Mouse (Mus musculus) liver, embryonic 12.5 days (tissue): Measurements from ENCODE around the gene Tmub2. TPM values are rescaled to one million over a fixed set of nuclear protein-coding genes. Genes with fewer than 3 reads are reported as not detected.

Experiments
- ATAC-seq: fragments of 200-750 bp; cut with Nextera tagmentation; 2 replicates; pipeline ENCODE4 v1.8.0; 2017; ENCODE audit warnings: moderate number of reproducible peaks, mild to moderate bottlenecking, moderate library complexity
- H3K27ac ChIP-seq: fragments of 300-500 bp; sonication (generic); 2 replicates; pipeline ENCODE4 v1.5.1; 2016; ENCODE audit warnings: mild to moderate bottlenecking
- H3K27me3 ChIP-seq: fragments of 300-500 bp; sonication (generic); replicated peaks from 2 replicates; pipeline ENCODE4 v1.6.1; 2016; ENCODE audit warnings: mild to moderate bottlenecking, moderate library complexity
- H3K36me3 ChIP-seq: fragments of 300-500 bp; sonication (generic); 2 replicates; pipeline ENCODE4 v1.6.1; 2016; ENCODE audit warnings: mild to moderate bottlenecking, moderate library complexity
- H3K4me1 ChIP-seq: fragments of 300-500 bp; sonication (generic); 2 replicates; pipeline ENCODE4 v1.6.1; 2016
- H3K4me2 ChIP-seq: fragments of 300-500 bp; sonication (generic); 2 replicates; pipeline ENCODE4 v1.6.1; 2016; ENCODE audit warnings: mild to moderate bottlenecking, moderate library complexity
- H3K4me3 ChIP-seq: fragments of 300-500 bp; sonication (generic); 2 replicates; pipeline ENCODE4 v1.5.1; 2016; ENCODE audit warnings: mild to moderate bottlenecking, moderate library complexity
- H3K9ac ChIP-seq: fragments of 300-500 bp; sonication (generic); 2 replicates; pipeline ENCODE4 v1.6.1; 2016; ENCODE audit warnings: mild to moderate bottlenecking, moderate library complexity
- H3K9me3 ChIP-seq: fragments of 300-500 bp; sonication (generic); replicated peaks from 2 replicates; pipeline ENCODE4 v1.6.1; 2016; ENCODE audit warnings: mild to moderate bottlenecking, moderate library complexity
- WGBS: fragments of 180-500 bp; shearing (Covaris S2); methylation state at CpG from one replicate; pipeline ENCODE4 v1.1.7; 2016; ENCODE audit not compliant: insufficient replicate concordance; 5-methylcytosine and 5-hydroxymethylcytosine counted together
- polyA plus RNA-seq: library from polyadenylated mRNA; unstranded; fragments of >200 nt; fragmentation: Nextera tagmentation; extraction: Ambion mirVana; gene quantifications from 2 replicates; pipeline ENCODE4 v1.2.1, GENCODE M21; 2016

Tmub2 gene
- polyA plus RNA-seq, 1 experiment from 2014 or later, result 28.4 TPM

DNA sequence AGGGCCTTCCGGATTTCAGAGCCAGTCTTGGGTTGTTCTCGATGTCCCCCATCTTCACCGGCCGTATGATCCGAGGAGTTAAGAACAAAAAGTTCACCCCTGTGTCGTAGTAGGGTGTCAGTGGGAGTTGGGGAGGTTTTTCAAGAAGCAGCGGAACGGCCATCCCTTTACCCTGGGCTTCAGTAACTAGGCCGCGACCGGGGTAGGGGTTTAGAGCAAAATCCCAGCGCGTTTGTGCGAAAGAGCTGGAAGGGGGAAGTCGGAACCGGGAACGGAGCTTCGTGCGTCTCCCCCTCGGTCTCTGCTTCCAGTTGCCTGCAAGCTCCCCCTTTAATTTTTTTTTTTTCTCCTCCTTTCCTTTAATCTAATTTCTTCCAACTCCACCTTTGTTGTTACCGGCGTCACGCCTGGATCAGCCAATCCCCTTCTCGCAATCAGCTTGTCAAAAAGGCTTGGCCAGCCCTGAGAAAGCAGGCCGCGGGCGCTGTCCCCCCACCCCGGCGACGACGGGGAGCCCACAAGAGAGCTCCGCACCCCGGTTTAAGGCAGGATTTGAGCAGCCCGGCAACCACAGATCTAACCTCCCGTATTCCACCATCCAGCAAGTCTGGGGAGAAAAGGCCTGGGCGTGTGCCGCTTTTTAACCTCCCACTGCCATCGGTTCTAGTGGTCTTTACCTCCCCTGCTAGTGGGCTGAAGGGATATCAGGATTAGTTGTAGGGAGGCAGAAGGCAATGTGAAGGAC, 35.4 kb downstream of the Tmub2 start:
- peaks cover 40% of the 10 kb centered on the region for H3K27me3 ChIP-seq
- no peaks in the 10 kb centered on the region for H3K9me3 ChIP-seq
- peaks cover 7% of the 10 kb centered on the region for H3K36me3 ChIP-seq
- H3K4me2 ChIP-seq, result peak overlapping the region; percentile 96
- WGBS, result 1% methylated on average over 38 of the region's 38 CpGs
- H3K27ac ChIP-seq, result peak overlapping the region; percentile 99
- peak; percentile 17; the same call in 1 of the 2 replicates for ATAC-seq
- H3K4me1 ChIP-seq, result peaks cover 29% of the 10 kb centered on the region
- peak overlapping the region; percentile 100 for H3K4me3 ChIP-seq
- peak overlapping the region; percentile 100 for H3K9ac ChIP-seq

DNA sequence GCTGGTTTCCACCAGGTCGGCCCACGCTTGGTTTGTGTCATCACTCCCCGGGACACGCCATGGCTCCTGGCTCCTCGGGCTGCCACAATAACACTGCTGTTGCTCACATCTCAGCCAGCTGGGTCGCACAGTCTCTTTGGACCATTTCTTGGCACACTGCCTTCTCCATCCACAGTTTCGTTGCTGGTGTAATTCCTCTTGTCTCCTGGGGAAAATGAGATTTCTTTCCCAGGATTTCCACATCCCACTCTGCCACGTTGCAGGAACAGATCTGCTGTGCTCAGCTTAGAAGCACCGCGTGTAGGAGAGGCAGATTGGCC, 35.9 kb downstream of the Tmub2 start:
- Histone ChIP-seq H3K9me3 (no peaks in the 10 kb centered on the region), H3K4me3 (peak overlapping the region; percentile 100), H3K4me2 (peak overlapping the region; percentile 96), H3K9ac (peak overlapping the region; percentile 100), H3K4me1 (peaks cover 24% of the 10 kb centered on the region), H3K27ac (peak overlapping the region; percentile 99), H3K36me3 (peaks cover 2% of the 10 kb centered on the region; the same call in 1 of the 2 replicates), H3K27me3 (peaks cover 40% of the 10 kb centered on the region)
- 34% methylated on average over 10 of the region's 10 CpGs for WGBS
- ATAC-seq, result no peak

GRCm38 (mm10) chr11:102321931-102322330, 37.2 kb downstream of the Tmub2 start:
- 72% methylated on average over 6 of the region's 6 CpGs for WGBS
- Histone ChIP-seq H3K4me1 (peaks cover 17% of the 10 kb centered on the region), H3K27me3 (peaks cover 51% of the 10 kb centered on the region), H3K36me3 (no peaks in the 10 kb centered on the region), H3K4me3 (no peak overlapping the region), H3K9ac (no peak overlapping the region), H3K27ac (no peak overlapping the region), H3K4me2 (no peak overlapping the region), H3K9me3 (no peaks in the 10 kb centered on the region)
- no peak for ATAC-seq

DNA sequence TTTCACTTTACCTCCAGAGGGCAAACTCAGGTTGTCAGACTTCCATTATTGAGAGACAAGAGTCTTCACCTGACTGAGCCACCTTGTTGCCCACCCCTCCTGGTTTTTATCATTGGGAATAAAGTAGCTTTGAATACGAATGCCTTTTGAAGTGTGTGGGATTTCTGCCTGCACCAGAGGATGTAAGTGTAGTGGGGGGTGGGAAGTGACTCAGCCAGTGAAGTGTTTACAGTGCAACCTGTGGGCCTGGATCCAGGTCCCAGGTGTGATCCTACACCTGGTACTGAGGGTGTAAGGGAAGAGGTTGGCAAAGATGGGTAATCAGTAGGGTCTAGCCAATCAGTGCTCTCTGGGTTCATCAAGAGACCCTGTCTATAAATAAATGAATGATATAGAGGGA, 38.8 kb downstream of the Tmub2 start:
- Histone ChIP-seq H3K4me3 (no peak overlapping the region), H3K4me2 (no peak overlapping the region), H3K36me3 (no peaks in the 10 kb centered on the region), H3K9ac (no peak overlapping the region), H3K9me3 (no peaks in the 10 kb centered on the region), H3K4me1 (peaks cover 17% of the 10 kb centered on the region), H3K27me3 (peaks cover 67% of the 10 kb centered on the region), H3K27ac (no peak overlapping the region)
- 81% methylated on average over 1 of the region's 1 CpGs for WGBS
- ATAC-seq, result no peak

GRCm38 (mm10) chr11:102327250-102327649, 42.5 kb downstream of the Tmub2 start:
- no peaks in the 10 kb centered on the region for H3K36me3 ChIP-seq
- ATAC-seq, result no peak
- no peak overlapping the region for H3K27ac ChIP-seq
- no peak overlapping the region for H3K4me2 ChIP-seq
- no peaks in the 10 kb centered on the region for H3K4me1 ChIP-seq
- H3K27me3 ChIP-seq, result peaks cover 58% of the 10 kb centered on the region
- no peaks in the 10 kb centered on the region for H3K9me3 ChIP-seq
- H3K9ac ChIP-seq, result no peak overlapping the region
- H3K4me3 ChIP-seq, result no peak overlapping the region
- 51% methylated on average over 5 of the region's 5 CpGs for WGBS

GRCm38 (mm10) chr11:102327839-102328238, 43.1 kb downstream of the Tmub2 start:
- Histone ChIP-seq H3K4me2 (no peak overlapping the region), H3K9me3 (no peaks in the 10 kb centered on the region), H3K4me3 (no peak overlapping the region), H3K27me3 (peaks cover 55% of the 10 kb centered on the region), H3K27ac (no peak overlapping the region), H3K36me3 (no peaks in the 10 kb centered on the region), H3K4me1 (no peaks in the 10 kb centered on the region), H3K9ac (no peak overlapping the region)
- no peak for ATAC-seq
- WGBS, result 61% methylated on average over 7 of the region's 7 CpGs

DNA sequence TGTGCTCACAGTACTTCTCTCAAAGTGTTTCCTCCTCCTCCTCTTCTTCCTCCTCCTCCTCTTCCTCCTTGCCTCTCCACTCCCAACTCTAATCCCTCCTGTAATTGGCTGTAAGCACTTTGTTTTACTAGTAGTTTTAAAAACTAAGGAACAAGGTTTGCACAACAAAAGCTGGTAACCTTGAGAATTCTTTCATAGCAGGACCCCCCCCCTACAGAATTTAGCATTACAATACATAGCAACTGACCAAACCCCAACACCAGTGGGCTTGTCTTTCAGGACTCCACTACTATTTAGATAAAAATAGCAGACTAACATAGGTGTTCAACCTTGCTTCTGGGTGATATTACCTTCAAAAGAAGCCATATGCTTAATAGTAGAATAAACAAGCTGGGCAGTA, 44.8 kb downstream of the Tmub2 start:
- Histone ChIP-seq H3K27me3 (peaks cover 41% of the 10 kb centered on the region), H3K4me1 (no peaks in the 10 kb centered on the region), H3K4me2 (no peak overlapping the region), H3K36me3 (no peaks in the 10 kb centered on the region), H3K9ac (no peak overlapping the region), H3K27ac (no peak overlapping the region), H3K9me3 (no peaks in the 10 kb centered on the region), H3K4me3 (no peak overlapping the region)
- no peak for ATAC-seq

- no peaks in the 10 kb centered on the region for H3K9me3 ChIP-seq
- peaks cover 38% of the 10 kb centered on the region for H3K27me3 ChIP-seq
- no peaks in the 10 kb centered on the region for H3K36me3 ChIP-seq
- WGBS, result 64% methylated on average over 3 of the region's 3 CpGs
- no peak overlapping the region for H3K9ac ChIP-seq
- no peak overlapping the region for H3K27ac ChIP-seq
- no peak overlapping the region for H3K4me3 ChIP-seq
- H3K4me1 ChIP-seq, result no peaks in the 10 kb centered on the region
- ATAC-seq, result no peak
- no peak overlapping the region for H3K4me2 ChIP-seq
Observed at GRCm38 (mm10) chr11:102330039-102330438, 45.3 kb downstream of the Tmub2 start.

DNA sequence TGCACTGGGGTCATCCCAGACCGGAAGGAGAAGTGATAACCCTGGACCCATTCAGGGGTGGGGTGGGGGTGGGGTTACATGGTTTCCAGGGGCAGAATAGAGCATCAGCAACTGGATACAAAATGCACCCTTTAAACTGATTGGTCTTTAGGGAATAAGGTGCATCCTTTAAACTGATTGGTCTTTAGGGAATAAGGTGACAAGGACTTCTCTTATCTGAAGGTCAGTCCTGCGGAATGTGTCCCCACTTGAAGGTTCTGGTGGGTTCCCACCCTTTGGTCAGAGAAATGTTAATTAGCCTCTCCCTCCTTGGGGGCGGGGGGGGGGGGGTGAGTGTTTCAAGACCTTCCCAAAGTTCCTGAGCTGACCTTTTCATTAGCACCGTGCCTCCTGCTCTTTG, 47.1 kb downstream of the Tmub2 start:
- H3K9ac ChIP-seq, result no peak overlapping the region
- no peak overlapping the region for H3K4me3 ChIP-seq
- H3K4me1 ChIP-seq, result 0 out of 2 replicates have a peak, but pooled peaks cover 4% of the 10 kb centered on the region
- WGBS, result 41% methylated on average over 4 of the region's 4 CpGs
- no peaks in the 10 kb centered on the region for H3K9me3 ChIP-seq
- H3K36me3 ChIP-seq, result no peaks in the 10 kb centered on the region
- H3K4me2 ChIP-seq, result no peak overlapping the region
- H3K27ac ChIP-seq, result no peak overlapping the region
- H3K27me3 ChIP-seq, result peaks cover 40% of the 10 kb centered on the region
- ATAC-seq, result no peak

GRCm38 (mm10) chr11:102333061-102333460, 48.3 kb downstream of the Tmub2 start:
- Histone ChIP-seq H3K9me3 (no peaks in the 10 kb centered on the region), H3K4me1 (0 out of 2 replicates have a peak, but pooled peaks cover 4% of the 10 kb centered on the region), H3K4me3 (no peak overlapping the region), H3K27me3 (peaks cover 28% of the 10 kb centered on the region), H3K27ac (no peak overlapping the region), H3K4me2 (no peak overlapping the region), H3K36me3 (no peaks in the 10 kb centered on the region), H3K9ac (no peak overlapping the region)
- ATAC-seq, result no peak

- no peaks in the 10 kb centered on the region for H3K9me3 ChIP-seq
- H3K27ac ChIP-seq, result no peak overlapping the region
- peaks cover 24% of the 10 kb centered on the region for H3K27me3 ChIP-seq
- ATAC-seq, result no peak
- no peak overlapping the region for H3K4me3 ChIP-seq
- no peaks in the 10 kb centered on the region for H3K36me3 ChIP-seq
- WGBS, result 46% methylated on average over 4 of the region's 4 CpGs
- H3K4me2 ChIP-seq, result no peak overlapping the region
- H3K9ac ChIP-seq, result no peak overlapping the region
- H3K4me1 ChIP-seq, result 0 out of 2 replicates have a peak, but pooled peaks cover 4% of the 10 kb centered on the region
Observed at GRCm38 (mm10) chr11:102334010-102334409, 49.3 kb downstream of the Tmub2 start.

GRCm38 (mm10) chr11:102334973-102335700, 50.4 kb downstream of the Tmub2 start:
- no peak for ATAC-seq
- Histone ChIP-seq H3K9me3 (peaks cover 3% of the 10 kb centered on the region; the same call in 1 of the 2 replicates), H3K27me3 (peaks cover 33% of the 10 kb centered on the region), H3K4me2 (no peak overlapping the region), H3K36me3 (no peaks in the 10 kb centered on the region), H3K9ac (no peak overlapping the region), H3K4me1 (0 out of 2 replicates have a peak, but pooled peaks cover 4% of the 10 kb centered on the region), H3K4me3 (no peak overlapping the region), H3K27ac (no peak overlapping the region)
- 42% methylated on average over 9 of the region's 9 CpGs for WGBS
